In genomic region chr17:28484704-28485445, GRCm38 (mm10) we compare ENCODE assay signal across 9 mouse cellular contexts. TPM values are rescaled to one million over a fixed set of nuclear protein-coding genes. Genes with fewer than 3 reads are reported as not detected.
A peak's percentile ranks its signal among the peaks of the same experiment; 100 is the strongest.
DNase-seq lines count a peak whose midpoint lies in the region; ATAC-seq lines count a peak whose summit lies in the region.
"Had no signal": no experiment of that assay in that cellular context is flagged by ENCODE, and none has a peak within 500 bp of the region (broad histone marks: within the 10 kb centered on the region; RNA-seq: fewer than 3 reads in every experiment).

No protein-coding gene starts in this region.

- peak; percentile 66 to 86 for DNase-seq in adrenal gland, adult (ENCODE audit: inconsistent age in 2 of 2, low spot score in 1 of 2)
- DNase-seq in adrenal gland, adult 8-10 months: no peak
- DNase-seq in adrenal gland, postnatal 25 days: peak; percentile 46
- DNase-seq in hindbrain, embryonic 11.5 days (ENCODE audit: low spot score): peak; percentile 77
- peak; percentile 17 to 22 for DNase-seq in left cerebral cortex, postnatal 14 days (ENCODE audit: low spot score in 2 of 2)

- H3K27ac ChIP-seq in forebrain, embryonic 12.5 days: peak overlapping the region; percentile 92; the same call in 1 of the 2 replicates
- no peak overlapping the region for H3K27ac ChIP-seq in hindbrain, embryonic 11.5 days (ENCODE audit: low read depth, low read length)
- H3K27ac ChIP-seq in stomach, embryonic 14.5 days (ENCODE audit: low read length): peak overlapping the region; percentile 69; the same call in 1 of the 2 replicates

- WGBS in forebrain, embryonic 12.5 days: 14% methylated on average over 29 of the region's 30 CpGs
- 10% methylated on average over 30 of the region's 30 CpGs for WGBS in hindbrain, embryonic 11.5 days
- WGBS in stomach, embryonic 14.5 days: 3% methylated on average over 30 of the region's 30 CpGs

- no peaks in the 10 kb centered on the region for H3K9me3 ChIP-seq in forebrain, embryonic 12.5 days
- no peaks in the 10 kb centered on the region for H3K9me3 ChIP-seq in hindbrain, embryonic 11.5 days (ENCODE audit: control insufficient read depth, low read length)
- no peaks in the 10 kb centered on the region for H3K9me3 ChIP-seq in stomach, embryonic 14.5 days (ENCODE audit: control insufficient read depth, low read depth, low read length)

- H3K4me2 ChIP-seq in forebrain, embryonic 12.5 days: peak overlapping the region; percentile 56
- peak overlapping the region; percentile 67 for H3K4me2 ChIP-seq in hindbrain, embryonic 11.5 days (replicated peaks; ENCODE audit: low read depth, low read length)
- peak overlapping the region; percentile 84 for H3K4me2 ChIP-seq in stomach, embryonic 14.5 days (replicated peaks; ENCODE audit: low read depth, low read length)

- H3K9ac ChIP-seq in forebrain, embryonic 12.5 days: peak overlapping the region; percentile 87
- peak overlapping the region; percentile 83 for H3K9ac ChIP-seq in hindbrain, embryonic 11.5 days (ENCODE audit: low read depth, low read length)
- peak overlapping the region; percentile 49 for H3K9ac ChIP-seq in stomach, embryonic 14.5 days (replicated peaks; ENCODE audit: low read depth, low read length)

- ATAC-seq in forebrain, embryonic 12.5 days (ENCODE audit: low FRiP score): no peak
- no peak for ATAC-seq in hindbrain, embryonic 11.5 days (ENCODE audit: low FRiP score)
- peak; percentile 4; the same call in 1 of the 2 replicates for ATAC-seq in megakaryocyte, adult 5-6 weeks (ENCODE audit: poor library complexity, severe bottlenecking)
- no peak for ATAC-seq in stomach, embryonic 14.5 days (ENCODE audit: insufficient number of reproducible peaks, insufficient read depth, low FRiP score, low read depth)

- H3K27me3 ChIP-seq in forebrain, embryonic 12.5 days: no peaks in the 10 kb centered on the region
- no peaks in the 10 kb centered on the region for H3K27me3 ChIP-seq in hindbrain, embryonic 11.5 days (ENCODE audit: control insufficient read depth, insufficient read depth, low read length)
- H3K27me3 ChIP-seq in stomach, embryonic 14.5 days (ENCODE audit: control insufficient read depth, insufficient read depth, low read length): no peaks in the 10 kb centered on the region

- 0 out of 2 replicates have a peak, but pooled peaks cover 7% of the 10 kb centered on the region for H3K36me3 ChIP-seq in forebrain, embryonic 12.5 days (replicated peaks)
- H3K36me3 ChIP-seq in hindbrain, embryonic 11.5 days (ENCODE audit: control insufficient read depth, insufficient read depth, low read length): no peaks in the 10 kb centered on the region
- H3K36me3 ChIP-seq in stomach, embryonic 14.5 days (ENCODE audit: control insufficient read depth, insufficient read depth, low read length): no peaks in the 10 kb centered on the region

- intact Hi-C loops in left cerebral cortex, postnatal 14 days (cut with DNase I): loop anchor here (1.0 kb wide), 1 partner anchor 38 kb away; no protein-coding TSS in a partner anchor

- peaks cover 15% of the 10 kb centered on the region for H3K4me1 ChIP-seq in forebrain, embryonic 12.5 days
- peaks cover 3% of the 10 kb centered on the region; the same call in 1 of the 2 replicates for H3K4me1 ChIP-seq in hindbrain, embryonic 11.5 days (replicated peaks; ENCODE audit: control insufficient read depth, insufficient read depth, low read length)
- H3K4me1 ChIP-seq in stomach, embryonic 14.5 days (ENCODE audit: control insufficient read depth, insufficient read depth, low read length): peaks cover 5% of the 10 kb centered on the region

- peak overlapping the region; percentile 90 for H3K4me3 ChIP-seq in forebrain, embryonic 12.5 days (replicated peaks)
- peak overlapping the region; percentile 88 for H3K4me3 ChIP-seq in hindbrain, embryonic 11.5 days (ENCODE audit: low read depth, low read length)
- H3K4me3 ChIP-seq in stomach, embryonic 14.5 days (ENCODE audit: low read depth, low read length): peak overlapping the region; percentile 74

RNA-seq across cellular contexts. Expression of gene Fkbp5, which starts 32.5 kb away (rescaled TPM):
- total RNA-seq in adrenal gland, adult 8-10 months (2022): 100 to 1,000 TPM in 2 of 4 experiments, 10 to 100 TPM in 2; 77.9 to 150 (median 98.7) TPM
- total RNA-seq in adrenal gland, postnatal 25 days (2021): 55.9 and 60.1 TPM in 2 replicates
- polyA plus RNA-seq in forebrain, embryonic 12.5 days (2016; fragmentation: Nextera tagmentation; extraction: Ambion mirVana): 34.9 and 37.4 TPM in 2 replicates
- polyA plus RNA-seq in hindbrain, embryonic 11.5 days (2014; fragmentation: Nextera tagmentation; extraction: Ambion mirVana): 11.9 and 12.1 TPM in 2 replicates
- 10 to 100 TPM; 29.0 to 52.6 TPM for total RNA-seq in left cerebral cortex, postnatal 14 days (2021)
- total RNA-seq in megakaryocyte, adult 5-6 weeks (2015): 12.8 and 17.9 TPM in 2 replicates
- total RNA-seq in megakaryocyte, adult 5-6 weeks (2017): 25.9 and 26.8 TPM in 2 replicates
- polyA plus RNA-seq in stomach, embryonic 14.5 days (2014; fragmentation: Nextera tagmentation; extraction: Ambion mirVana): 7.1 TPM in 2 replicates

RNA-seq across cellular contexts. Expression of gene Armc12, which starts 45.7 kb away (rescaled TPM):
- total RNA-seq in adrenal gland, adult 8-10 months (2022): not detected
- not detected in 2 replicates for total RNA-seq in adrenal gland, postnatal 25 days (2021)
- not detected in 2 replicates for polyA plus RNA-seq in forebrain, embryonic 12.5 days (2016; fragmentation: Nextera tagmentation; extraction: Ambion mirVana)
- polyA plus RNA-seq in hindbrain, embryonic 11.5 days (2014; fragmentation: Nextera tagmentation; extraction: Ambion mirVana): not detected in 2 replicates
- total RNA-seq in left cerebral cortex, postnatal 14 days (2021): not detected
- 0.16 TPM in 1 of 2 replicates, not detected in the other for total RNA-seq in megakaryocyte, adult 5-6 weeks (2015)
- not detected in 2 replicates for total RNA-seq in megakaryocyte, adult 5-6 weeks (2017)
- not detected in 2 replicates for polyA plus RNA-seq in stomach, embryonic 14.5 days (2014; fragmentation: Nextera tagmentation; extraction: Ambion mirVana)
- total RNA-seq: layer of hippocampus, postnatal 25 days had no signal
